Mouse (Mus musculus) CH12.LX (cell line): ENCODE data around the gene Adad2. TPM values are rescaled to one million over a fixed set of nuclear protein-coding genes. Genes with fewer than 3 reads are reported as not detected.

ENCODE experiments used
- DNase-seq: peaks from one replicate; pipeline ENCODE4 v3.0.0-alpha.2; 2013; ENCODE audit errors: extremely low read depth
- H3K27ac ChIP-seq: 2 replicates; pipeline ENCODE4 v1.5.1; 2012; ENCODE audit warnings: low read depth, mild to moderate bottlenecking, control low read depth, moderate library complexity; ENCODE audit not compliant: insufficient read depth
- H3K27me3 ChIP-seq: replicated peaks from 2 replicates; pipeline ENCODE3; 2012; ENCODE audit warnings: inconsistent platforms
- H3K36me3 ChIP-seq, 2 experiments: replicated peaks in 1 of 2; 2 replicates each; pipeline versions ENCODE3 to v1.6.1; 2012; ENCODE audit warnings: inconsistent platforms in 1 of 2, low read length in 1 of 2, mild to moderate bottlenecking in 1 of 2, mixed read lengths in 1 of 2, moderate library complexity in 1 of 2; ENCODE audit not compliant: control insufficient read depth in 1 of 2, insufficient read depth in 1 of 2
- H3K4me1 ChIP-seq, 2 experiments: 2 replicates each; pipeline ENCODE4 v1.6.1; 2012; ENCODE audit warnings: inconsistent platforms in 1 of 2, moderate library complexity in 1 of 2; ENCODE audit not compliant: insufficient read depth in 2 of 2, control insufficient read depth in 1 of 2
- H3K4me2 ChIP-seq: 2 replicates; pipeline ENCODE4 v1.6.1; 2012; ENCODE audit warnings: low read depth, mild to moderate bottlenecking, control low read depth; ENCODE audit not compliant: poor library complexity, insufficient read depth, severe bottlenecking
- H3K4me3 ChIP-seq, 3 experiments: fragments of 150-350 bp in 1 of 3; sonication (generic) in 1 of 3; replicated peaks in 1 of 3; 2 replicates each; pipeline versions ENCODE3 to v1.5.1; 2011 to 2012; ENCODE audit warnings: low read depth in 2 of 3, low read length in 2 of 3, mild to moderate bottlenecking in 2 of 3, moderate library complexity in 2 of 3, control low read depth in 1 of 3, improper control_type of control experiment in 1 of 3, inconsistent platforms in 1 of 3, mixed read lengths in 1 of 3; ENCODE audit not compliant: poor library complexity in 1 of 3
- H3K79me2 ChIP-seq: replicated peaks from 2 replicates; pipeline ENCODE4 v1.6.1; 2012; ENCODE audit warnings: mild to moderate bottlenecking, moderate library complexity; ENCODE audit not compliant: control insufficient read depth, poor library complexity, insufficient read depth, severe bottlenecking; ENCODE audit errors: extremely low read depth
- H3K9ac ChIP-seq: 2 replicates; pipeline ENCODE4 v1.6.1; 2012; ENCODE audit warnings: low read depth, mild to moderate bottlenecking, control low read depth, moderate library complexity; ENCODE audit not compliant: insufficient read depth
- H3K9me3 ChIP-seq: replicated peaks from 2 replicates; pipeline ENCODE3; 2012; ENCODE audit warnings: low read length, inconsistent platforms, mixed read lengths
- BHLHE40 ChIP-seq: IDR thresholded peaks from 2 replicates; pipeline ENCODE4 v1.6.1; 2011; ENCODE audit warnings: mild to moderate bottlenecking, low read depth, low read length, improper control_type of control experiment
- ELF1 ChIP-seq: IDR thresholded peaks from 2 replicates; pipeline ENCODE4 v1.6.1; 2014; ENCODE audit warnings: low read depth, mild to moderate bottlenecking, inconsistent platforms, low read length, improper control_type of control experiment
- ETS1 ChIP-seq: conservative IDR thresholded peaks from 2 replicates; pipeline ENCODE4 v1.6.1; 2012; ENCODE audit warnings: low read depth, mild to moderate bottlenecking, inconsistent platforms, low read length, improper control_type of control experiment, moderate library complexity
- GABPA ChIP-seq: IDR thresholded peaks from 2 replicates; pipeline ENCODE4 v1.6.1; 2012; ENCODE audit warnings: low read depth, low read length, improper control_type of control experiment, inconsistent platforms; ENCODE audit not compliant: insufficient replicate concordance
- IRF4 ChIP-seq: IDR thresholded peaks from 2 replicates; pipeline ENCODE4 v1.6.1; 2014; ENCODE audit warnings: low read depth, mild to moderate bottlenecking, inconsistent platforms, low read length, improper control_type of control experiment
- JUN ChIP-seq: IDR thresholded peaks from 2 replicates; pipeline ENCODE4 v1.6.1; 2011; ENCODE audit warnings: low read depth, mild to moderate bottlenecking, low read length, improper control_type of control experiment, moderate library complexity; ENCODE audit not compliant: insufficient read depth
- MAFK ChIP-seq: IDR thresholded peaks from 2 replicates; pipeline ENCODE4 v1.6.1; 2011; ENCODE audit warnings: low read length, improper control_type of control experiment; ENCODE audit not compliant: insufficient replicate concordance
- MAZ ChIP-seq: IDR thresholded peaks from 2 replicates; pipeline ENCODE4 v1.6.1; 2012; ENCODE audit warnings: low read depth, mild to moderate bottlenecking, inconsistent platforms, low read length, improper control_type of control experiment, moderate library complexity
- MYC ChIP-seq: IDR thresholded peaks from 2 replicates; pipeline ENCODE4 v1.6.1; 2011; ENCODE audit warnings: low read depth, mild to moderate bottlenecking, improper control_type of control experiment, low read length
- NRF1 ChIP-seq: IDR thresholded peaks from 2 replicates; pipeline ENCODE4 v1.6.1; 2014; ENCODE audit warnings: low read depth, mild to moderate bottlenecking, inconsistent platforms, low read length, improper control_type of control experiment, moderate library complexity
- RAD21 ChIP-seq: IDR thresholded peaks from 2 replicates; pipeline ENCODE4 v1.6.1; 2011; ENCODE audit warnings: low read depth, mild to moderate bottlenecking, low read length, improper control_type of control experiment, moderate library complexity
- RCOR1 ChIP-seq: conservative IDR thresholded peaks from 2 replicates; pipeline ENCODE4 v1.6.1; 2012; ENCODE audit warnings: low read depth, mild to moderate bottlenecking, inconsistent platforms, low read length, improper control_type of control experiment
- SIN3A ChIP-seq: IDR thresholded peaks from 2 replicates; pipeline ENCODE4 v1.6.1; 2012; ENCODE audit warnings: low read length, improper control_type of control experiment, inconsistent platforms
- SMC3 ChIP-seq: IDR thresholded peaks from 2 replicates; pipeline ENCODE4 v1.6.1; 2011; ENCODE audit warnings: low read depth, low read length, improper control_type of control experiment
- TBP ChIP-seq: conservative IDR thresholded peaks from 2 replicates; pipeline ENCODE4 v1.6.1; 2011; ENCODE audit warnings: low read depth, low read length, improper control_type of control experiment
- TCF12 ChIP-seq: IDR thresholded peaks from 2 replicates; pipeline ENCODE4 v1.6.1; 2014; ENCODE audit warnings: low read depth, mild to moderate bottlenecking, inconsistent platforms, low read length, improper control_type of control experiment
- UBTF ChIP-seq: IDR thresholded peaks from 2 replicates; pipeline ENCODE4 v1.6.1; 2012; ENCODE audit warnings: low read depth, mild to moderate bottlenecking, inconsistent platforms, low read length, improper control_type of control experiment, moderate library complexity
- USF1 ChIP-seq: IDR thresholded peaks from 2 replicates; pipeline ENCODE4 v1.6.1; 2014; ENCODE audit warnings: low read depth, mild to moderate bottlenecking, inconsistent platforms, low read length, improper control_type of control experiment
- ZKSCAN1 ChIP-seq: IDR thresholded peaks from 2 replicates; pipeline ENCODE4 v1.6.1; 2012; ENCODE audit warnings: low read depth, inconsistent platforms, low read length, improper control_type of control experiment, borderline replicate concordance
- ZMIZ1 ChIP-seq: IDR thresholded peaks from 2 replicates; pipeline ENCODE4 v1.6.1; 2012; ENCODE audit warnings: low read depth, mild to moderate bottlenecking, inconsistent platforms, low read length, improper control_type of control experiment
- dilution Hi-C: fragments of 300-500 bp; cut with MboI; formaldehyde crosslinking; loops from 2 replicates; pipeline ENCODE4 v1.14.3; 2020; ENCODE audit warnings: low sequenced_read_pairs; ENCODE audit not compliant: extremely low pct_unique_long_range_greater_than_20kb, extremely low pct_ligation_motif_present
- in situ Hi-C: fragments of 300-500 bp; cut with MboI; formaldehyde crosslinking; loops from 3 replicates; pipeline ENCODE4 v1.14.3; 2019; ENCODE audit warnings: low sequenced_read_pairs, low pct_ligation_motif_present, low pct_unique_long_range_greater_than_20kb, mixed read lengths
- polyA plus RNA-seq: library from polyadenylated mRNA; unstranded; fragments of >175 nt; gene quantifications from 2 replicates; pipeline ENCODE4 v1.2.1, GENCODE M21; 2012; ENCODE audit warnings: low read depth; ENCODE audit not compliant: insufficient read length
- total RNA-seq, 2 experiments: library from RNA; depleted of rRNA; stranded (reverse); fragments of 300-350 nt in 1 of 2; fragments of >200 nt in 1 of 2; gene quantifications; 2 replicates each; pipeline ENCODE4 v1.2.3; 2012 to 2014

The Adad2 gene
- total RNA-seq (2012; rRNA removed) (not detected in 2 replicates), total RNA-seq (2014; rRNA removed) (not detected in 2 replicates), polyA plus RNA-seq (not detected in 2 replicates)

DNA sequence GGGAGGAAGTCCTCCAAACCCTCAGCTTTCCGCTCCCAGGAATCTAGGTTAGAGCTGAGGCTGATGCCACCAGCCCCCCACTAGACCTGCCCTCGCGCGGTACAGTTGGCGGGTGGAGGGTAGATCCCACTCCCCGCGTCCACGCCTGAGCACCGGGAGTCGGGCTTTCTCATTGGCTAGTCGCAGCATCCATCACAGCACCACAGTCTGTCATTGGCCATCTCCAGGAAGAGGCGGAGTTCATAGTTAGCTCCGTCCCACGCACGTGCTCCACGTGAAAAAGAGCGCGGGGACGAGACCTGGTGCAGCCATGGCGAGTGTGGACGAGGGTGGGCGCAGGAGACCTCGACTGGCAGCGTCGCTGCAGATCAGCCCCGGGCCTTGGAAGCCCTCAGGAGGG is at the start of gene Adad2:
Gene Adad2 (plus strand): TSS at position 277 of the 400 bp plus-strand sequence.
- Histone ChIP-seq H3K4me1 (peaks cover 5 to 11% of the 10 kb centered on the region in 2 experiments), H3K27me3 (peaks cover 57% of the 10 kb centered on the region), H3K79me2 (no peaks in the 10 kb centered on the region), H3K4me3 (no peak within 1 kb of the TSS), H3K9me3 (peaks cover 19% of the 10 kb centered on the region), H3K4me2 (no peak within 1 kb of the TSS), H3K36me3 (no peaks in the 10 kb centered on the region), H3K27ac (no peak within 1 kb of the TSS), H3K9ac (no peak within 1 kb of the TSS)
- dilution Hi-C loops (no loop called here), in situ Hi-C loops (no loop called here)
- no peak for DNase-seq
- TF ChIP-seq SIN3A (no peak), IRF4 (no peak), GABPA (no peak), MYC (no peak), SMC3 (no peak), RAD21 (no peak), ZMIZ1 (no peak), ETS1 (no peak), BHLHE40 (no peak), UBTF (no peak), NRF1 (no peak), MAZ (no peak), TCF12 (no peak), RCOR1 (no peak), MAFK (no peak), TBP (no peak), USF1 (no peak), ZKSCAN1 (no peak), ELF1 (no peak)

DNA sequence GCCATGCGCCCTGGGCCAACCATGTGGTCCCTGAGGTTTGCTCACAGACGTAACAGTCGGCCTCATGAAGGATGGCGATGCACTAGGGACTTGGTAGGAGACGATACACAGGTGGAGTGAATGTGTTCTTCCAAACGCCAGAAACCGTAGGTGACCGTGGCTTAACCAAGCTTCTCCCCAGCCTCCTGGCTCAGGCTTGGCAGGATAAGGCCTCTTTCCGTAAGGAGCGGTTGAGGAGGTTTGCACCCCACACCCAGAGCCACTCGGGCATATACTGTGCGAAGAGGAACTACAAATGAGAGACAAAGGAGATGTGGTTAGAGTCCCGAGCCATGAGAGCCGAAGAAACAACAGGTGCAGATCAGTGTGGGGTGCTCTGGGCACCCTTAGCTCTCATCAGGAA is 48.7 kb upstream of the Adad2 start:
- Histone ChIP-seq H3K9ac (no peak overlapping the region), H3K4me3 (no peak overlapping the region), H3K36me3 (peaks cover 27 to 56% of the 10 kb centered on the region in 2 experiments), H3K4me1 (peaks cover 3 to 15% of the 10 kb centered on the region in 2 experiments; a peak in 3 of 4 replicates), H3K27me3 (no peaks in the 10 kb centered on the region), H3K27ac (no peak overlapping the region), H3K4me2 (no peak overlapping the region), H3K9me3 (no peaks in the 10 kb centered on the region), H3K79me2 (no peaks in the 10 kb centered on the region)
- no peak for DNase-seq
- TF ChIP-seq JUN (no peak), GABPA (no peak)
- dilution Hi-C loops = no loop called here
- in situ Hi-C loops = no loop called here
